Mouse (Mus musculus): ENCODE data around the gene Tet2.

DNA sequence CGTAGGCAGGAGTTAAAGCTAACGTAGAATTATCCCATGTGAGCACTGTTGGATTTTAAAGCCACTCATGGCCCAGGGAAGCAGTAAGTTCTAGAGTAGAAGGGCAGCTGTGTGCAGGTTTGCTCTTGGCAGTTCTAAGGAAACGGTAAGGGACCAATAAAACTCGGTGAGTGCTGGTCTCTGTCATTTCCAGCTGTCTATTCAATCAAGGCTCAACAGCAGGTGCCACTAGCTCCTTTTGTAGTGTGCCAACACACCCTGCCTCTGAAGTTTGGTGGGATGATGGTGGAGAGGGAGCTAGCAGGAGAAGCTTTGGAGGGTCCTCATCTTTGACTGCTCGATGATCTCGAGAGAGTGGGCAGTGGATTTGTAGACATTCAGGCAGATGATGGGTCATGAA lies 82.5 kb downstream of the Tet2 start:
- no peak for TF ChIP-seq CTCF (IDR thresholded peaks at IDR 0.05; ENCODE audit: low read depth)
- no peak for TF ChIP-seq EP300 (IDR thresholded peaks at IDR 0.05; ENCODE audit: low read depth)

Measured in liver, embryonic 14.5 days (tissue).